Mouse (Mus musculus): Measurements from ENCODE around the gene Rhag. TPM values are rescaled to one million over a fixed set of nuclear protein-coding genes. Genes with fewer than 3 reads are reported as not detected.

Gene Rhag
- 2.4 and 2.9 TPM in 2 replicates for polyA plus RNA-seq (2016; fragmentation: Nextera tagmentation; extraction: Ambion mirVana)

DNA sequence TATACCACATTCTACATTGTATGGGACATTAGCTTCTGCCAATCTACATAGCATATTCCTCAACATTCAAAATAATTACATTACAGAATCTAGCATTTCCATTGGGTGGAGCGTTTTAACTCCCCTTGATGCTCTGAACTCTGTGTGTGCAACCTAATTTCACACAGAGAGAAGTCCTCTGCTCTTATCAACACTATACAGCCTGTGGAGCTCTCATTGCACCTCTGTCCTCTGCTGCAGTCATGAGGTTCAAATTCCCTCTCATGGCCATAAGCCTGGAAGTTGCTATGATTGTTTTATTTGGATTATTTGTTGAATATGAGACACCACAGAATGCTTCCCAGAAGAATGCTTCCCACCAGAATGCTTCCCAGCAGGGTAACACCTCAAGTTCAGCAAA lies at the start of gene Rhag:
Rhag (plus strand) TSS at position 193 of the 400 bp plus-strand sequence.
- 62% methylated on average over 1 of the region's 1 CpGs for WGBS
- ATAC-seq (ENCODE audit: insufficient number of reproducible peaks, insufficient read depth, low FRiP score, low TSS enrichment): no peak
- H3K27me3 ChIP-seq: no peaks in the 10 kb centered on the region
- no peak within 1 kb of the TSS for H3K9ac ChIP-seq
- no peaks in the 10 kb centered on the region for H3K9me3 ChIP-seq
- no peak within 1 kb of the TSS for H3K4me2 ChIP-seq (replicated peaks)
- H3K4me1 ChIP-seq: no peaks in the 10 kb centered on the region
- no peak within 1 kb of the TSS for H3K4me3 ChIP-seq
- H3K36me3 ChIP-seq: no peaks in the 10 kb centered on the region
- no peak within 1 kb of the TSS for H3K27ac ChIP-seq

DNA sequence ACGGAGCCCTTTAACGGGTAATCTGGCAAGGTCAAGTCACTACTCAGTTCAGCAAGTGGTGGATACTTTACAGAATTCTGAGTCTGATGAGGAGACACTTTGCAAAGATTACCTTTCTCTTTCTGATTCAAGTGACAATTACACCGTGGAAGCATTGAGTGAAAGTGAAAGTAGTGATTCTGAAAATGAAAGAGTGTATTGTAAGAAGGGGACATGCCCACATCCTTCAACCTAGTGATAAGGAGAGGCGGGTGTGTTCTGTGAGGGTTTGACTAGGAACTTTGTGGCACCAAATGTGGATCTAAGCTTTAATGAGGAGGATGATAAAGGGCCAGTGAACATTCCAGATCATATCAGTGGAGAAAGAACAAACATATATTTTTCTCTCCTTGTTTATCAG lies 47.3 kb upstream of the Rhag start:
- ATAC-seq (ENCODE audit: insufficient number of reproducible peaks, insufficient read depth, low FRiP score, low TSS enrichment): no peak
- H3K9me3 ChIP-seq: no peaks in the 10 kb centered on the region
- no peak overlapping the region for H3K4me3 ChIP-seq
- H3K27ac ChIP-seq: no peak overlapping the region
- WGBS: 74% methylated on average over 4 of the region's 4 CpGs
- H3K4me1 ChIP-seq: no peaks in the 10 kb centered on the region
- no peak overlapping the region for H3K4me2 ChIP-seq (replicated peaks)
- H3K9ac ChIP-seq: no peak overlapping the region
- H3K36me3 ChIP-seq: no peaks in the 10 kb centered on the region
- H3K27me3 ChIP-seq: no peaks in the 10 kb centered on the region

DNA sequence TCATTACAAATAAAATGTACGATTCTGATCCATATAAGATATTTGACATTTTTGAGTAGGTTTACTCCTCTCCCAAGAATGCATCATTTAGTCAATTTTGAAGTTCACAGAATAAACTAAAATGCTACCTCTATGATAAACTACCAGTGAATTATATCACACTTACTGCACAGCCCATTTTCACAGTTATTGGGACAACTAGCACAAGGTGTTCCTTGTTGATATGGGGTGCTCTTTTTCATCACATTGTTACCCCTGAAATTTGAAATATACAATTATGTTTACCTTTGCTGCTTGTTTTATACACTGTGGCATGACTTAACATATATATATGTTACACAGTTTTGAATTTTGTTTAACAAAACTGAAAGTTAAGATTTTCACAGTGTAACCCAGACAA lies 43.8 kb upstream of the Rhag start:
- Histone ChIP-seq H3K9ac (no peak overlapping the region), H3K27ac (no peak overlapping the region), H3K27me3 (no peaks in the 10 kb centered on the region), H3K4me1 (no peaks in the 10 kb centered on the region), H3K4me2 (replicated peaks) (no peak overlapping the region), H3K36me3 (no peaks in the 10 kb centered on the region), H3K9me3 (no peaks in the 10 kb centered on the region), H3K4me3 (no peak overlapping the region)
- ATAC-seq (ENCODE audit: insufficient number of reproducible peaks, insufficient read depth, low FRiP score, low TSS enrichment): no peak
- WGBS: 88% methylated on average over 1 of the region's 1 CpGs

GRCm38 (mm10) chr17:40789877-40790276 lies 21.0 kb upstream of the Rhag start:
- H3K9ac ChIP-seq: no peak overlapping the region
- H3K27ac ChIP-seq: no peak overlapping the region
- H3K36me3 ChIP-seq: no peaks in the 10 kb centered on the region

DNA sequence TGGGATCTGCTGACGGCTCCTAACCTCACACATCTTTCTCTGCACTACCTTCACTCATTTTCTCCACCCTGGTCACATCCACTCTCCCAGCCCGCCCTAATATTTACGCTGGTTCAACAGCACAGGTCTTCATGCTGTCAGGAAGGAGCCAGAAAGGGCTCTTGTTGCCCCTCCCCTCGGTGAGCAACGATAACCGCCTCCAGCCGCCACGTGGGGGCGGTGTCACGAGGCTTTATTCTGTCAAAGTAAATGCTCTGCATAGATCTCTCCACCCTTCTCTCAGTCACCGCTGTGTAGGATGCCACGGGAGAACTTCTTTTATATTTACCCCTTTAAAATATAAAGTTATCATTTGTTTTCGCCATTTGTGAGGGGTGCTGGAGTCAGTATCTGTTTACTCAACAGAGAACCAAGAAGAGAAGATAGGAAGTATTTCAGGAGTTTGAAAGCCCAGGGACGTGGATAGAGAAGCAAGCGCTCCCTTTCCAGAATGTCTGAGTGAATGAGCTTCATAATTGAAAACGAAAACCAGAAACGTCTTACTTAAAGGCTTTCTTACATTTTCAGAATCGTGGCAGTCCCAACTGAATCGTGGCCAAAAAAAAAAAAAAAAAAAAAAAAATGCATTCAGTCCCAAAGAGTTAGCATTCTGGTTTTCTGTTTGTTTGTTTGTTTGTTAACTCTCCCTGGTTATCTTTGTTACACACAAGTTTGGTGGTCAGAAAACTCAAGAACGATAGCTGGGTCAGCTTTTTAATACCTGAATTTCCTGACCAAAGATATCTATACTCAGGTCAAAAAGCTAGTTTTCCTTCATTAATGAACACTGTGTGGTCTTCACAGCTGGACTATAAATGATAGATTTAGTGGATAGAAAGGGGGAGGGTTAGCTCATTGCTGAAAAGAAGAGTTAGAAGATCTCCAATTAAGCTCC lies 16.7 kb upstream of the Rhag start:
- 55% methylated on average over 20 of the region's 20 CpGs for WGBS
- H3K4me1 ChIP-seq: no peaks in the 10 kb centered on the region
- ATAC-seq (ENCODE audit: insufficient number of reproducible peaks, insufficient read depth, low FRiP score, low TSS enrichment): no peak

More at GRCm38 (mm10) chr17:40789877-40790276, 21.0 kb upstream of the Rhag start:
- no peak overlapping the region for H3K4me3 ChIP-seq
- no peak overlapping the region for H3K4me2 ChIP-seq (replicated peaks)
- ATAC-seq (ENCODE audit: insufficient number of reproducible peaks, insufficient read depth, low FRiP score, low TSS enrichment): no peak
- H3K9me3 ChIP-seq: no peaks in the 10 kb centered on the region
- H3K4me1 ChIP-seq: no peaks in the 10 kb centered on the region
- H3K27me3 ChIP-seq: no peaks in the 10 kb centered on the region

GRCm38 (mm10) chr17:40802707-40803340 lies 8.1 kb upstream of the Rhag start:
- Histone ChIP-seq H3K4me1 (no peaks in the 10 kb centered on the region), H3K9ac (no peak overlapping the region), H3K4me3 (no peak overlapping the region), H3K9me3 (no peaks in the 10 kb centered on the region), H3K27me3 (no peaks in the 10 kb centered on the region), H3K4me2 (replicated peaks) (no peak overlapping the region), H3K36me3 (no peaks in the 10 kb centered on the region), H3K27ac (no peak overlapping the region)
- no peak for ATAC-seq (ENCODE audit: insufficient number of reproducible peaks, insufficient read depth, low FRiP score, low TSS enrichment)
- WGBS: 84% methylated on average over 3 of the region's 3 CpGs

More for the DNA sequence above, 16.7 kb upstream of the Rhag start:
- no peak overlapping the region for H3K9ac ChIP-seq
- no peak overlapping the region for H3K27ac ChIP-seq
- H3K27me3 ChIP-seq: no peaks in the 10 kb centered on the region
- no peaks in the 10 kb centered on the region for H3K9me3 ChIP-seq
- no peak overlapping the region for H3K4me3 ChIP-seq
- 0 out of 2 replicates have a peak overlapping the region, but pooled peaks have one; percentile 15 for H3K4me2 ChIP-seq (replicated peaks)
- no peaks in the 10 kb centered on the region for H3K36me3 ChIP-seq

- no peak overlapping the region for H3K27ac ChIP-seq
- H3K9me3 ChIP-seq: no peaks in the 10 kb centered on the region
- no peaks in the 10 kb centered on the region for H3K27me3 ChIP-seq
- 70% methylated on average over 3 of the region's 3 CpGs for WGBS
- no peak overlapping the region for H3K4me2 ChIP-seq (replicated peaks)
- no peak overlapping the region for H3K4me3 ChIP-seq
- no peaks in the 10 kb centered on the region for H3K4me1 ChIP-seq
- ATAC-seq (ENCODE audit: insufficient number of reproducible peaks, insufficient read depth, low FRiP score, low TSS enrichment): no peak
- no peak overlapping the region for H3K9ac ChIP-seq
- H3K36me3 ChIP-seq: no peaks in the 10 kb centered on the region
Measured at GRCm38 (mm10) chr17:40806550-40806949, 4.4 kb upstream of the Rhag start.

DNA sequence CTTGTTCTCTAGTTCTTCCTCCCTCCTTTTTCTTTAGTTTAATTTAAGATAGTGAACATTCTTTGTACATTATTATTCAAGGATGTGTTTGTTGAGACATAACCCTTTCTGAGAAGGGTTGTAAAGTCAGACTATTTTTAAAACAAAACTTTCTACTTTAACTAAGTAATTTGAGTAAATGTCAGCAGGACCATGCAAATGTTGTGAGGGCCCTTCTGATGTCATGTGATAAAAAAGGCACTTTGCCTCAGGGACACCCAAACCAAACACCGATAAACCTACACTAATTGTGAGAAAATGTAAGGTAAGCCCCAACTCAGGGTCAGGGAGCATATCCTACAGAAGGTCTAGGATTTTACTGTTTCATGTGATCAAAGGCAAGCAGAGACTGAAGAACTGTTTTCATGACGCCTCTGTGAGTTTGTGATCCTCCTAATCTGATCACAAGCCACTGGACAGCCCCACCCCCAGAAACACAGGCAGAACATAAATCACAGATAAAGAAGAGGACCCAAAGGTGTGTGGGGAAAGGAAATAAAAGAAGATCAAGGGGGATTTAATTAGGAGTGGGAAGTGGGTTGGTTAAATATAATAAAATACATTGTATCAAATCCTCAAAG lies 3.9 kb upstream of the Rhag start, which contains the start of gene Crisp2:
Crisp2 (minus strand) TSS at position 51 of the 620 bp plus-strand sequence.
- H3K4me2 ChIP-seq (replicated peaks): no peak within 1 kb of the TSS
- no peak within 1 kb of the TSS for H3K4me3 ChIP-seq
- H3K36me3 ChIP-seq: no peaks in the 10 kb centered on the region
- 50% methylated on average over 2 of the region's 2 CpGs for WGBS
- no peak within 1 kb of the TSS for H3K27ac ChIP-seq
- H3K27me3 ChIP-seq: no peaks in the 10 kb centered on the region
- H3K9ac ChIP-seq: no peak within 1 kb of the TSS
- no peak for ATAC-seq (ENCODE audit: insufficient number of reproducible peaks, insufficient read depth, low FRiP score, low TSS enrichment)
- no peaks in the 10 kb centered on the region for H3K9me3 ChIP-seq
- no peaks in the 10 kb centered on the region for H3K4me1 ChIP-seq

- Histone ChIP-seq H3K27me3 (no peaks in the 10 kb centered on the region), H3K36me3 (no peaks in the 10 kb centered on the region), H3K9ac (no peak overlapping the region), H3K4me3 (no peak overlapping the region), H3K27ac (no peak overlapping the region), H3K4me2 (replicated peaks) (no peak overlapping the region), H3K9me3 (no peaks in the 10 kb centered on the region), H3K4me1 (no peaks in the 10 kb centered on the region)
- no peak for ATAC-seq (ENCODE audit: insufficient number of reproducible peaks, insufficient read depth, low FRiP score, low TSS enrichment)
Measured at GRCm38 (mm10) chr17:40808071-40808470, 2.9 kb upstream of the Rhag start.

- Histone ChIP-seq H3K9me3 (no peaks in the 10 kb centered on the region), H3K4me1 (no peaks in the 10 kb centered on the region), H3K9ac (no peak overlapping the region), H3K4me2 (replicated peaks) (no peak overlapping the region), H3K4me3 (no peak overlapping the region), H3K27me3 (no peaks in the 10 kb centered on the region), H3K27ac (no peak overlapping the region), H3K36me3 (no peaks in the 10 kb centered on the region)
- 89% methylated on average over 1 of the region's 1 CpGs for WGBS
- no peak for ATAC-seq (ENCODE audit: insufficient number of reproducible peaks, insufficient read depth, low FRiP score, low TSS enrichment)
Measured at GRCm38 (mm10) chr17:40811560-40811959, 634 bp downstream of the Rhag start.

DNA sequence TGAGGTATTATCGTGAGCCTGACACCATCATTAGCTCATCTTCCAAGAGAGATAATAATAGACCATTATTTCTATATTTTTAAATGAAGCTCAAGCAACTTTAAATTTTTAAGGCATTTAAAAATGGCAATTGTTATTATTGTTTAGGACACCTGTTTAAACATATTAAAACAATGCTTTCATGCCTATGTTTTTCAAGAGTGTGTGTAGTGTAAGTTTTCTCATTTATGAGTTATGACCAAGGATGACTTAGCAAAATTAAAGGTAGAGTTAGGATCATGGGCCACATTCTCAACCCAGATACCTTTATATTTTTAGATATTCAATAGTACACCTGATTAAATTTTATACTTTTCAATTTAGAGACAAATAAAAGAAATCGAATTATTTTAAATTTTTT lies 1.3 kb downstream of the Rhag start:
- no peaks in the 10 kb centered on the region for H3K36me3 ChIP-seq
- no peaks in the 10 kb centered on the region for H3K27me3 ChIP-seq
- no peaks in the 10 kb centered on the region for H3K9me3 ChIP-seq
- H3K9ac ChIP-seq: no peak overlapping the region
- no peaks in the 10 kb centered on the region for H3K4me1 ChIP-seq
- no peak overlapping the region for H3K4me3 ChIP-seq
- no peak overlapping the region for H3K27ac ChIP-seq
- no peak overlapping the region for H3K4me2 ChIP-seq (replicated peaks)
- no peak for ATAC-seq (ENCODE audit: insufficient number of reproducible peaks, insufficient read depth, low FRiP score, low TSS enrichment)
- WGBS: 69% methylated on average over 2 of the region's 2 CpGs

Measured in embryonic facial prominence, embryonic 12.5 days (tissue).